Mouse (Mus musculus): ENCODE measurements around the gene Tomm20. TPM values are rescaled to one million over a fixed set of nuclear protein-coding genes. Genes with fewer than 3 reads are reported as not detected.
"Not testable (repeated sequence)": the region's sequence is repeated elsewhere in the genome, so short reads cannot be mapped to it uniquely, and the experiment has no call there.

The Tomm20 gene
- polyA plus RNA-seq, 1 experiment, result 432 TPM

GRCm38 (mm10) chr8:126885554-126886485, 59.8 kb downstream of the Tomm20 start:
- peak; percentile 55 for DNase-seq
- TF ChIP-seq CTCF (IDR thresholded peaks at IDR 0.05; ENCODE audit: borderline replicate concordance, control insufficient read depth, extremely low read depth, insufficient read depth, low read length, poor library complexity) (0 out of 2 replicates have a peak, but pooled peaks have one; percentile 15), POLR2A (IDR thresholded peaks at IDR 0.05; ENCODE audit: control insufficient read depth, extremely low read depth, insufficient read depth, low read length, poor library complexity) (no peak)
- Histone ChIP-seq H3K4me1 (replicated peaks; ENCODE audit: control insufficient read depth, insufficient read depth, low read length) (peaks cover 7% of the 10 kb centered on the region), H3K27ac (ENCODE audit: control insufficient read depth, insufficient read depth, low read length) (no peak overlapping the region; the same call in 1 of the 2 replicates), H3K36me3 (ENCODE audit: control insufficient read depth, insufficient read depth, low read length) (no peaks in the 10 kb centered on the region), H3K4me3 (ENCODE audit: control insufficient read depth, insufficient read depth, low read length) (no peak overlapping the region), H3K27me3 (ENCODE audit: control insufficient read depth, insufficient read depth, low read length) (no peaks in the 10 kb centered on the region)
- WGBS, result 93% methylated on average over 13 of the region's 13 CpGs

- WGBS, result 65% methylated on average over 6 of the region's 6 CpGs
Measured at GRCm38 (mm10) chr8:126884202-126884926, 61.3 kb downstream of the Tomm20 start.

GRCm38 (mm10) chr8:126883752-126884151, 61.9 kb downstream of the Tomm20 start:
- TF ChIP-seq POLR2A (IDR thresholded peaks at IDR 0.05; ENCODE audit: control insufficient read depth, extremely low read depth, insufficient read depth, low read length, poor library complexity) (no peak), CTCF (IDR thresholded peaks at IDR 0.05; ENCODE audit: borderline replicate concordance, control insufficient read depth, extremely low read depth, insufficient read depth, low read length, poor library complexity) (no peak)
- 96% methylated on average over 5 of the region's 5 CpGs for WGBS
- Histone ChIP-seq H3K27ac (ENCODE audit: control insufficient read depth, insufficient read depth, low read length) (no peak overlapping the region), H3K36me3 (ENCODE audit: control insufficient read depth, insufficient read depth, low read length) (no peaks in the 10 kb centered on the region), H3K27me3 (ENCODE audit: control insufficient read depth, insufficient read depth, low read length) (no peaks in the 10 kb centered on the region), H3K4me1 (replicated peaks; ENCODE audit: control insufficient read depth, insufficient read depth, low read length) (peaks cover 7% of the 10 kb centered on the region), H3K4me3 (ENCODE audit: control insufficient read depth, insufficient read depth, low read length) (no peak overlapping the region)
- DNase-seq, result no peak

More at GRCm38 (mm10) chr8:126884202-126884926, 61.3 kb downstream of the Tomm20 start:
- Histone ChIP-seq H3K4me1 (replicated peaks; ENCODE audit: control insufficient read depth, insufficient read depth, low read length) (peaks cover 7% of the 10 kb centered on the region), H3K36me3 (ENCODE audit: control insufficient read depth, insufficient read depth, low read length) (no peaks in the 10 kb centered on the region), H3K27me3 (ENCODE audit: control insufficient read depth, insufficient read depth, low read length) (no peaks in the 10 kb centered on the region), H3K27ac (ENCODE audit: control insufficient read depth, insufficient read depth, low read length) (no peak overlapping the region), H3K4me3 (ENCODE audit: control insufficient read depth, insufficient read depth, low read length) (no peak overlapping the region)
- DNase-seq, result no peak
- TF ChIP-seq CTCF (IDR thresholded peaks at IDR 0.05; ENCODE audit: borderline replicate concordance, control insufficient read depth, extremely low read depth, insufficient read depth, low read length, poor library complexity), result no peak
- no peak for TF ChIP-seq POLR2A (IDR thresholded peaks at IDR 0.05; ENCODE audit: control insufficient read depth, extremely low read depth, insufficient read depth, low read length, poor library complexity)

- DNase-seq; H3K4me1 ChIP-seq (replicated peaks; ENCODE audit: control insufficient read depth, insufficient read depth, low read length); H3K27ac ChIP-seq (ENCODE audit: control insufficient read depth, insufficient read depth, low read length); H3K4me3 ChIP-seq (ENCODE audit: control insufficient read depth, insufficient read depth, low read length); H3K36me3 ChIP-seq (ENCODE audit: control insufficient read depth, insufficient read depth, low read length); H3K27me3 ChIP-seq (ENCODE audit: control insufficient read depth, insufficient read depth, low read length): not testable (repeated sequence)
- WGBS, result 100% methylated on average over 1 of the region's 1 CpGs
Measured at GRCm38 (mm10) chr8:126882586-126882985, 63.1 kb downstream of the Tomm20 start.

- Histone ChIP-seq H3K27ac (ENCODE audit: control insufficient read depth, insufficient read depth, low read length) (no peak overlapping the region), H3K27me3 (ENCODE audit: control insufficient read depth, insufficient read depth, low read length) (no peaks in the 10 kb centered on the region), H3K4me1 (replicated peaks; ENCODE audit: control insufficient read depth, insufficient read depth, low read length) (peaks cover 7% of the 10 kb centered on the region), H3K36me3 (ENCODE audit: control insufficient read depth, insufficient read depth, low read length) (no peaks in the 10 kb centered on the region), H3K4me3 (ENCODE audit: control insufficient read depth, insufficient read depth, low read length) (no peak overlapping the region)
- TF ChIP-seq CTCF (IDR thresholded peaks at IDR 0.05; ENCODE audit: borderline replicate concordance, control insufficient read depth, extremely low read depth, insufficient read depth, low read length, poor library complexity) (no peak), POLR2A (IDR thresholded peaks at IDR 0.05; ENCODE audit: control insufficient read depth, extremely low read depth, insufficient read depth, low read length, poor library complexity) (no peak)
- no peak for DNase-seq
- WGBS, result 90% methylated on average over 4 of the region's 4 CpGs
Measured at GRCm38 (mm10) chr8:126881641-126882140, 64.0 kb downstream of the Tomm20 start.

Other genes with a start within 250 kb of the Tomm20 start
- 3.4 and 3.7 TPM in 2 replicates for gene Rbm34, start 25.2 kb upstream of the Tomm20 start, polyA plus RNA-seq (2012; rRNA removed)
- 10.3 and 10.4 TPM in 2 replicates for gene Pard3, start 118.0 kb upstream of the Tomm20 start, polyA plus RNA-seq (2012; rRNA removed)